Mouse (Mus musculus) urinary bladder, postnatal 4 days (tissue): ENCODE results near the gene Gpr6.

Source experiments
- DNase-seq, 2 experiments: peaks; one replicate each; pipeline ENCODE4 v3.0.0; 2021 to 2022; ENCODE audit warnings: low spot score in 2 of 2

Gpr6 gene

GRCm38 (mm10) chr10:41072116-41072515 lies at the start of gene Gpr6:
Gene Gpr6 (minus strand): TSS chr10:41072285.
- DNase-seq, result no peak

- no peak for DNase-seq
Observed at GRCm38 (mm10) chr10:41100060-41100459, 28.0 kb upstream of the Gpr6 start.

- no peak for DNase-seq
Observed at GRCm38 (mm10) chr10:41098137-41098536, 26.1 kb upstream of the Gpr6 start.

- DNase-seq, result no peak
Observed at GRCm38 (mm10) chr10:41088852-41089251, 16.8 kb upstream of the Gpr6 start.

GRCm38 (mm10) chr10:41071696-41072095 lies 389 bp downstream of the Gpr6 start:
- no peak for DNase-seq

- no peak for DNase-seq
Observed at GRCm38 (mm10) chr10:41070693-41071651, 1.1 kb downstream of the Gpr6 start.

- DNase-seq, result no peak
Observed at GRCm38 (mm10) chr10:41060250-41060831, 11.7 kb downstream of the Gpr6 start.

- no peak for DNase-seq
Observed at GRCm38 (mm10) chr10:41055581-41055980, 16.5 kb downstream of the Gpr6 start.

- DNase-seq, result no peak
Observed at GRCm38 (mm10) chr10:41054005-41054404, 18.1 kb downstream of the Gpr6 start.

GRCm38 (mm10) chr10:41042272-41042671 lies 29.8 kb downstream of the Gpr6 start:
- no peak for DNase-seq

GRCm38 (mm10) chr10:41041478-41041877 lies 30.6 kb downstream of the Gpr6 start:
- DNase-seq, result no peak

- DNase-seq, result no peak
Observed at GRCm38 (mm10) chr10:41040530-41041085, 31.5 kb downstream of the Gpr6 start.

GRCm38 (mm10) chr10:41038476-41038875 lies 33.6 kb downstream of the Gpr6 start:
- no peak for DNase-seq

- DNase-seq, result no peak
Observed at GRCm38 (mm10) chr10:41037722-41038121, 34.4 kb downstream of the Gpr6 start.

- no peak for DNase-seq
Observed at GRCm38 (mm10) chr10:41032811-41033210, 39.3 kb downstream of the Gpr6 start.

GRCm38 (mm10) chr10:41024860-41025259 lies 47.2 kb downstream of the Gpr6 start:
- no peak for DNase-seq

- no peak for DNase-seq
Observed at GRCm38 (mm10) chr10:41024406-41024805, 47.7 kb downstream of the Gpr6 start.

- DNase-seq, result no peak
Observed at GRCm38 (mm10) chr10:41022226-41022625, 49.9 kb downstream of the Gpr6 start.
